Mouse (Mus musculus) thymus, adult 2 months (tissue): ENCODE measurements at regions not wholly inside any gene's neighbourhood (a gene's known extent, or its start where the extent isn't known, plus 50 kb on each side); places are given as distances from the start of the nearest gene placed in this dataset.

Experiments used
- CTCF ChIP-seq: fragments of 200-500 bp; IDR thresholded peaks from 2 replicates; pipeline ENCODE4 v1.5.1; 2012; ENCODE audit warnings: mild to moderate bottlenecking, control low read depth, low read length, moderate library complexity, borderline replicate concordance; ENCODE audit not compliant: control insufficient read depth, poor library complexity, insufficient read depth; ENCODE audit errors: extremely low read depth
- POLR2A ChIP-seq: fragments of 200-500 bp; IDR thresholded peaks from 2 replicates; pipeline ENCODE4 v1.6.1; 2012; ENCODE audit warnings: mild to moderate bottlenecking, low read length, control low read depth, moderate library complexity; ENCODE audit not compliant: control insufficient read depth, poor library complexity, insufficient read depth; ENCODE audit errors: extremely low read depth

- TF ChIP-seq CTCF (no peak), POLR2A (no peak)
Observed at GRCm38 (mm10) chr17:85801734-85802133, 113.7 kb upstream of the Six2 start.
